Mouse (Mus musculus) embryonic facial prominence, embryonic 15.5 days (tissue): ENCODE results near the gene Sdr9c7. TPM values are rescaled to one million over a fixed set of nuclear protein-coding genes. Genes with fewer than 3 reads are reported as not detected.

Experiments used
- ATAC-seq: fragments of 200-750 bp; cut with Nextera tagmentation; 2 replicates; pipeline ENCODE4 v1.8.0; 2017; ENCODE audit warnings: low read depth, moderate TSS enrichment; ENCODE audit not compliant: insufficient number of reproducible peaks, low FRiP score, low TSS enrichment
- H3K27ac ChIP-seq: fragments of 300-500 bp; sonication (generic); replicated peaks from 2 replicates; pipeline ENCODE4 v1.5.1; 2015; ENCODE audit warnings: mild to moderate bottlenecking, inconsistent platforms
- H3K27me3 ChIP-seq: fragments of 300-500 bp; sonication (generic); 2 replicates; pipeline ENCODE4 v1.6.1; 2015; ENCODE audit warnings: inconsistent platforms
- H3K36me3 ChIP-seq: fragments of 300-500 bp; sonication (generic); 2 replicates; pipeline ENCODE4 v1.6.1; 2015; ENCODE audit warnings: mild to moderate bottlenecking, inconsistent platforms
- H3K4me1 ChIP-seq: fragments of 300-500 bp; sonication (generic); 2 replicates; pipeline ENCODE4 v1.6.1; 2015; ENCODE audit warnings: inconsistent platforms
- H3K4me2 ChIP-seq: fragments of 300-500 bp; sonication (generic); replicated peaks from 2 replicates; pipeline ENCODE4 v1.6.1; 2015; ENCODE audit warnings: mild to moderate bottlenecking, inconsistent platforms
- H3K4me3 ChIP-seq: fragments of 300-500 bp; sonication (generic); replicated peaks from 2 replicates; pipeline ENCODE4 v1.5.1; 2015; ENCODE audit warnings: mild to moderate bottlenecking, inconsistent platforms
- H3K9ac ChIP-seq: fragments of 300-500 bp; sonication (generic); 2 replicates; pipeline ENCODE4 v1.6.1; 2015; ENCODE audit warnings: inconsistent platforms
- H3K9me3 ChIP-seq: fragments of 300-500 bp; sonication (generic); replicated peaks from 2 replicates; pipeline ENCODE4 v1.6.1; 2016; ENCODE audit warnings: inconsistent platforms
- WGBS: fragments of 180-500 bp; shearing (Covaris S2); methylation state at CpG from one replicate; pipeline ENCODE4 v1.1.7; 2015; 5-methylcytosine and 5-hydroxymethylcytosine counted together
- polyA plus RNA-seq: library from polyadenylated mRNA; unstranded; fragments of >200 nt; fragmentation: Nextera tagmentation; extraction: Ambion mirVana; gene quantifications from 2 replicates; pipeline ENCODE4 v1.2.1, GENCODE M21; 2015

Sdr9c7 gene
- polyA plus RNA-seq = 5.5 and 6.7 TPM in 2 replicates

DNA sequence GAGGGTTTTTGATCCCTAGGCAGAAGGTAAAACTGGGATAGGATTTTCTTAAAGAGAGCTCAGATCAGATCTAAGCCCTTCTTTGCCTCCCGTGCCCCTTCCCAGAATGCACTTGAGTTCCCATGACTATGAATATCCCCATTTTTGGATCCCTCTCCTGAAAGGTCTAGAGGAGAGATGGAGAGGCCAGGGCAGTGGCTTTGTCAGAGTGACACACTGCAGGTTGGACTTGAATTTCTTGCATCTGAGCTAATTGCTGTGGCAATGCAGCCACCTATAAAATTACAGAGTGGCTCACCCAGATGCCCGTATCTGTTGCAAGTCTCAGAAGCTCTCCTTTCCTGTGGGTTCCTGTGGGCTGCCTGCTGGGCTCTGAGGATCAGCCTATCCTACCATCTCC, at the start of gene Sdr9c7:
Gene Sdr9c7, plus strand, starts transcription at position 301 of the 400 bp plus-strand sequence.
- no peak within 1 kb of the TSS for H3K9ac ChIP-seq
- 72% methylated on average over 2 of the region's 2 CpGs for WGBS
- no peak within 1 kb of the TSS for H3K4me2 ChIP-seq

DNA sequence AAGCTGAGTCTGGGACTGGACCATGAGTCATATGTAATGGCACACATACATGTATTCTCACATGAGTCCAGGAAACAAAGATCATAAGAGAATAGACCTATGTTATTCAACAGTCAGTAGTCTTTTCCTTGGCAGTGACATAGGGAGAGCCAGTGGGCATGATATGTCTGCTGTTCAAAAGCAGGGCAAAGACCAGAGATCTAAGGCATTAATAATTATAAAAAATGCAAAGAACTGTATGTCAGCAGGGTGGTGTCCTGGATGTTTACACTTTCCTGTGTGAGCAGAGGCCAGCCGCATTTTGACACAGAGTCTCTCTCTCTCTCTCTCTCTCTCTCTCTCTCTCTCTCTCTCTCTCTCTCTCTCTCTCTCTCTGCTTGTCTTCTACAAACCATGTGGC, 48.7 kb upstream of the Sdr9c7 start, which contains the start of gene Rdh19:
Gene Rdh19, plus strand, starts transcription at position 301 of the 400 bp plus-strand sequence.
- no peak for ATAC-seq
- no peaks in the 10 kb centered on the region for H3K36me3 ChIP-seq
- no peak within 1 kb of the TSS for H3K4me3 ChIP-seq
- H3K4me1 ChIP-seq = no peaks in the 10 kb centered on the region
- 75% methylated on average over 1 of the region's 1 CpGs for WGBS
- H3K27ac ChIP-seq = no peak within 1 kb of the TSS
- H3K9ac ChIP-seq = no peak within 1 kb of the TSS
- H3K27me3 ChIP-seq = no peaks in the 10 kb centered on the region
- H3K9me3 ChIP-seq = no peaks in the 10 kb centered on the region
- H3K4me2 ChIP-seq = no peak within 1 kb of the TSS

More for the DNA sequence above, at the start of gene Sdr9c7:
- no peaks in the 10 kb centered on the region for H3K4me1 ChIP-seq
- H3K9me3 ChIP-seq = no peaks in the 10 kb centered on the region
- H3K36me3 ChIP-seq = no peaks in the 10 kb centered on the region
- ATAC-seq = no peak
- no peaks in the 10 kb centered on the region for H3K27me3 ChIP-seq
- no peak within 1 kb of the TSS for H3K4me3 ChIP-seq
- H3K27ac ChIP-seq = no peak within 1 kb of the TSS

DNA sequence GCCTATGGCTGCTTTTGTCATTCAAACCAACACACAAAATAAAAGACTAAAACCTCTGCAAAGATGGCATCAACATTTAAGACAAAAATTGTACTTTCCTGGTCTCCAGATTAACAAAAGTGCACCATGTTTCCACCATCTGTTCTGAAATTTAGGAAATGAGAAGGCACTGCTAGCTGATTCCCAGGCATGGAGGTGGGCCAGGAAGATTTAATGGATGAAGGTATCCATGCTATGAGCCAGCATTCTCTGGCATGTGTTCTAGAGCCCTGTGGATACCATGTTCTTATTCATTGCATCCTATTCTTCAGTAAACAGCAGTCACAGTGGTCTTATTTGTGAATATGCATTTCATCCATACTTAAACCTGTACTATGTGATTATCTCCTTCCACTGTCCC, 41.9 kb upstream of the Sdr9c7 start:
- Histone ChIP-seq H3K9me3 (no peaks in the 10 kb centered on the region), H3K27me3 (no peaks in the 10 kb centered on the region), H3K36me3 (no peaks in the 10 kb centered on the region), H3K9ac (no peak overlapping the region), H3K4me3 (no peak overlapping the region), H3K4me2 (no peak overlapping the region), H3K4me1 (no peaks in the 10 kb centered on the region), H3K27ac (no peak overlapping the region)
- no peak for ATAC-seq

DNA sequence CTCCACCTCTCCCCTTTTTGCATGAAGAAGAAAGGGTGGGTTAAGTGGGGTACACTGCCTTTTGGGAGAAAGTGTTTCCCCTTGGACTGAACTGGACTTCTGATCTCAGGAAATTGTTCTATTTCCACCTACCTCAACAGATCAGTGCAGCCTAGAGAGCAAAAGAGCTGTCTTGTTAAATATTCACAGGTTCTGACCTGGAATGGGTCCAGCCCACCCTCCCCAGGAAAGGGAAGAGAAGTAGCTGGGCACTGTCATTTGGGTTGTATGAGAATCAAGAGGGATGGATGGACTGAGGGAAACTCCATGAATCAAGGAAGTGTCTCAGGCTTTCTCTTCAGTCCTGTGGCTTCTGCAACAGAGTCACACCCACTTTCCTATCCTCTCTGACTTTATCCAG, 33.4 kb upstream of the Sdr9c7 start:
- H3K36me3 ChIP-seq = no peaks in the 10 kb centered on the region
- H3K9ac ChIP-seq = no peak overlapping the region
- no peaks in the 10 kb centered on the region for H3K4me1 ChIP-seq
- ATAC-seq = no peak
- no peak overlapping the region for H3K4me2 ChIP-seq
- H3K9me3 ChIP-seq = no peaks in the 10 kb centered on the region
- no peak overlapping the region for H3K4me3 ChIP-seq
- H3K27ac ChIP-seq = no peak overlapping the region
- H3K27me3 ChIP-seq = no peaks in the 10 kb centered on the region

DNA sequence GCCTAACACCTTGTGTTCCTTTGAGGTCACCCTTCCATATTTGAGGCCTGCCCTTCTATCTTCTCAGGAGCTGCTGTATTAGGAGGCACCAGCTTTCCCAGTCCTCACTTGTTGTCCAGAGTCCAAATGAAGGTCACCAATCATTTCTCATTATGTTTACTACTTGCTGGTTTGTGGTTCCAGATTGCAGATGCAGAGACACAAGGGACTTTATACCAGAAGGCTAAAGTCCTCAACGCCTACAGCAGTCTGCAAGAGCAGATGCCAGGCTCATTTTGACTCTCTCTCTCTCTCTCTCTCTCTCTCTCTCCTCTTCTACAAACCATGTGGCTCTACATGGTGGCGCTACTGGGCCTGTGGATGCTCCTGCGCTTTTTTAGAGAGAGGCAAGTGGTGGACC, 32.1 kb upstream of the Sdr9c7 start, which contains the start of gene Rdh16f2:
Gene Rdh16f2, plus strand, starts transcription at position 243 of the 400 bp plus-strand sequence.
- H3K36me3 ChIP-seq = no peaks in the 10 kb centered on the region
- no peak within 1 kb of the TSS for H3K27ac ChIP-seq
- H3K9me3 ChIP-seq = no peaks in the 10 kb centered on the region
- H3K4me3 ChIP-seq = no peak within 1 kb of the TSS
- WGBS = 78% methylated on average over 3 of the region's 3 CpGs
- H3K27me3 ChIP-seq = no peaks in the 10 kb centered on the region
- H3K9ac ChIP-seq = no peak within 1 kb of the TSS
- no peaks in the 10 kb centered on the region for H3K4me1 ChIP-seq
- no peak for ATAC-seq
- H3K4me2 ChIP-seq = no peak within 1 kb of the TSS

- Histone ChIP-seq H3K27ac (no peak overlapping the region), H3K9me3 (no peaks in the 10 kb centered on the region), H3K36me3 (no peaks in the 10 kb centered on the region), H3K4me1 (no peaks in the 10 kb centered on the region), H3K4me3 (no peak overlapping the region), H3K9ac (no peak overlapping the region), H3K4me2 (no peak overlapping the region), H3K27me3 (no peaks in the 10 kb centered on the region)
- WGBS = 71% methylated on average over 4 of the region's 4 CpGs
- no peak for ATAC-seq
Measured at GRCm38 (mm10) chr10:127872484-127872883, 25.8 kb upstream of the Sdr9c7 start.

DNA sequence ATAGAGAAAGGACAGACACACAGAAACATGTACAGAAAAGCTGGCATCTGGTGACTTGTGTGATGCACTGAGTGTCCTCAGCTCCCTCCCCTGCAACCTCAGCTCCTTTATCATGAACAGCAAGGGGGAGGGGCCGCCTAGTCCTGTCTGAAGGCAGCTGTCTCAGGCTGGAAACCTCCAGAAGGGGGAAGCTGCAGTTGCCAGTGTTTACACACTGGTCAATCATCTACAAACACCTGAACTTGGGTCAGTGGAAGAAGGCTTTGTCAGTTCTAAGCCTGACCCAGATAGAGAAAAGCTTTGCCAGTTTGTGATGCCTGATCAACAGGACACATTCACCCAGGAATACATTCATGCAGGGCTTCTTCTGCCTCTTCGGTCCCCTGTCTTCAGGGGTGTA, 20.6 kb upstream of the Sdr9c7 start:
- Histone ChIP-seq H3K27ac (no peak overlapping the region), H3K36me3 (no peaks in the 10 kb centered on the region), H3K9ac (no peak overlapping the region), H3K9me3 (no peaks in the 10 kb centered on the region), H3K4me1 (no peaks in the 10 kb centered on the region), H3K4me2 (no peak overlapping the region), H3K4me3 (no peak overlapping the region), H3K27me3 (no peaks in the 10 kb centered on the region)
- WGBS = 50% methylated on average over 2 of the region's 2 CpGs
- no peak for ATAC-seq

DNA sequence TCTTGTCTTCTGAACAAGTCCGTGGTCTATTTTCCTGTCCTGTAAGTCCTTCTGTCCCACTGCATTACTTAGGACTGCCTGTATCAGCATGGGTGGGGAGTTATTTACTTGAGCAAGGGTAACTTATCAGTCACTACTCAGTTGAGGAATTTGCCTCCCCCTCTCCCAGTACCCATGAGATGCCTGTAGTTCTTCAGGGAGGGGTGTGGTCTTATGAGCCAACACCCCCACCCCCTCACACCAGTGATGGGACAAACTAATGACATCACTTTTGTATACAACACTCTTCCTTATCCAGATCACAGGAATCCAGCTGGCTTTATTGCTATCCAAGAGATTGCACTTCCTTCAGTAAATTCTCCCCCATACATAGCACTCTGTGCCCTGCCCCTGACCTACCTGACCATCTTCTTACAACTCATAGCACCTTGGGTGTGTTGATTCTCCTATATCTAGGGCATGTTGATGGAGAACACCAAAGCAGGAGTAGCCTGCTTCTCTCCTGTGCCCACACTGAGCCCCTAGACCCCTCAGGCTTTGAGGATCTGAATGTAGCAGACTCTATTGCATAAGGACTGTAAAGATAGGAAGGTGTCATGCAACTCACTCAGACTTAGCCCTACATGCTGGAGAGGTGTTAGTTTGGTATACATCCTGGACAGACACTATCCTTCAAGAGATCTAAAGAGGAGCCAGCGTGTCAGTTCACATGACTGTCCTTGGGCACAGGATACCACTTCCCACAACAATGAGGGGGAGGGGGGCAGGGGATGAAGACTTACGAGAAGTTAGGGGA, 19.9 kb upstream of the Sdr9c7 start:
- Histone ChIP-seq H3K27me3 (no peaks in the 10 kb centered on the region), H3K4me2 (no peak overlapping the region), H3K36me3 (no peaks in the 10 kb centered on the region), H3K9ac (no peak overlapping the region), H3K27ac (no peak overlapping the region), H3K4me1 (no peaks in the 10 kb centered on the region), H3K4me3 (no peak overlapping the region), H3K9me3 (no peaks in the 10 kb centered on the region)
- WGBS = 75% methylated on average over 3 of the region's 3 CpGs
- no peak for ATAC-seq

GRCm38 (mm10) chr10:127879155-127879688, 19.1 kb upstream of the Sdr9c7 start:
- no peak overlapping the region for H3K9ac ChIP-seq
- WGBS = 75% methylated on average over 3 of the region's 3 CpGs
- H3K9me3 ChIP-seq = no peaks in the 10 kb centered on the region
- H3K36me3 ChIP-seq = no peaks in the 10 kb centered on the region
- no peak overlapping the region for H3K4me3 ChIP-seq
- H3K27ac ChIP-seq = no peak overlapping the region
- ATAC-seq = no peak; the same call in 1 of the 2 replicates
- H3K4me1 ChIP-seq = no peaks in the 10 kb centered on the region
- H3K4me2 ChIP-seq = no peak overlapping the region
- no peaks in the 10 kb centered on the region for H3K27me3 ChIP-seq

GRCm38 (mm10) chr10:127881041-127881440, 17.3 kb upstream of the Sdr9c7 start:
- ATAC-seq = no peak
- no peak overlapping the region for H3K9ac ChIP-seq
- no peak overlapping the region for H3K27ac ChIP-seq
- no peaks in the 10 kb centered on the region for H3K36me3 ChIP-seq
- 79% methylated on average over 4 of the region's 4 CpGs for WGBS
- H3K27me3 ChIP-seq = no peaks in the 10 kb centered on the region
- no peaks in the 10 kb centered on the region for H3K9me3 ChIP-seq
- no peak overlapping the region for H3K4me3 ChIP-seq
- no peaks in the 10 kb centered on the region for H3K4me1 ChIP-seq
- no peak overlapping the region for H3K4me2 ChIP-seq

GRCm38 (mm10) chr10:127886551-127886950, 11.8 kb upstream of the Sdr9c7 start:
- Histone ChIP-seq H3K27ac (no peak overlapping the region), H3K4me3 (no peak overlapping the region), H3K4me1 (no peaks in the 10 kb centered on the region), H3K36me3 (no peaks in the 10 kb centered on the region), H3K9me3 (no peaks in the 10 kb centered on the region), H3K4me2 (no peak overlapping the region), H3K9ac (no peak overlapping the region), H3K27me3 (no peaks in the 10 kb centered on the region)
- ATAC-seq = no peak
- WGBS = 80% methylated on average over 1 of the region's 1 CpGs

GRCm38 (mm10) chr10:127886971-127887370, 11.3 kb upstream of the Sdr9c7 start:
- no peak overlapping the region for H3K4me2 ChIP-seq
- no peak overlapping the region for H3K9ac ChIP-seq
- H3K4me3 ChIP-seq = no peak overlapping the region
- no peak for ATAC-seq
- H3K36me3 ChIP-seq = no peaks in the 10 kb centered on the region
- WGBS = 58% methylated on average over 4 of the region's 4 CpGs
- H3K9me3 ChIP-seq = no peaks in the 10 kb centered on the region
- H3K4me1 ChIP-seq = no peaks in the 10 kb centered on the region
- no peaks in the 10 kb centered on the region for H3K27me3 ChIP-seq
- H3K27ac ChIP-seq = no peak overlapping the region
